Mouse (Mus musculus) MEL (cell line): ENCODE results near the gene Mark2.

Experiments used
- CTCF ChIP-seq, 3 experiments: IDR thresholded peaks in 2 of 3; conservative IDR thresholded peaks in 1 of 3; 2 replicates each; pipeline ENCODE4 v1.5.1; 2011 to 2012; ENCODE audit warnings: low read length in 3 of 3, low read depth in 2 of 3, mild to moderate bottlenecking in 2 of 3, improper control_type of control experiment in 1 of 3, inconsistent platforms in 1 of 3, mixed read lengths in 1 of 3, moderate library complexity in 1 of 3; ENCODE audit not compliant: control insufficient read depth in 1 of 3, insufficient read depth in 1 of 3, poor library complexity in 1 of 3, severe bottlenecking in 1 of 3
- POLR2AphosphoS2 ChIP-seq: IDR thresholded peaks from 2 replicates; pipeline ENCODE4 v1.6.1; 2011; ENCODE audit warnings: low read length, improper control_type of control experiment
- TBP ChIP-seq: IDR thresholded peaks from 2 replicates; pipeline ENCODE4 v1.8.0; 2011; ENCODE audit warnings: low read depth, low read length, improper control_type of control experiment

- TF ChIP-seq CTCF (IDR thresholded peaks at IDR 0.05 in 2 of 3, conservative IDR thresholded peaks at IDR 0.05 in 1 of 3; ENCODE audit: control insufficient read depth in 1 of 3, insufficient read depth in 1 of 3, low read depth in 2 of 3, low read length in 3 of 3, poor library complexity in 1 of 3, severe bottlenecking in 1 of 3) (no peak), TBP (no peak), POLR2AphosphoS2 (no peak)
These were observed 64.9 kb downstream of the Mark2 start for GRCm38 (mm10) chr19:7276796-7277195.
